Mouse (Mus musculus) liver, adult (tissue): Measurements from ENCODE around the gene Gm7945.
"Not testable (repeated sequence)": the region's sequence is repeated elsewhere in the genome, so short reads cannot be mapped to it uniquely, and the experiment has no call there.

Experiments used
- GATA4 ChIP-seq: IDR thresholded peaks from 2 replicates; pipeline ENCODE4 v1.6.1; 2014; ENCODE audit warnings: mild to moderate bottlenecking, low read length; ENCODE audit not compliant: insufficient replicate concordance

Gm7945 gene

DNA sequence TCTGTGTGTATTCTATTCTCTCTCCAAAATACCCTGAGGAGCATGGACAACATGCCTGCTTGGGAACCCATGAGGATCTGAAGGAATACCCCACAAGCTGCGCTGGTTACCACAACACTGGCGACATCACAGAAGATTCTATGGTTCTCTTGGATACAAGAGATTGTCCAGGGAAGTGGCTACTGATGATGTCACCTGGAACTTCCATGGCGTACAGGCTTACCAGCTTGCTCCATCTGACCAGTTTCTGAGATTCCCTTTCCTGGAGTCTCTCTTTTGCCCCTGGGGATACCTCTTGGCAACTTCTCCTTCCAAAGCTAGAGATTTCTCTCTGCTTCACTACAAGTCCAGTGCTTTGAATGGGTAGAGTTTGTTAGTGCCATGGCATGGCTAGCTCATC lies at the start of gene Gm7945:
Gm7945 (minus strand) TSS at position 101 of the 400 bp plus-strand sequence.
- TF ChIP-seq GATA4 = not testable (repeated sequence)

DNA sequence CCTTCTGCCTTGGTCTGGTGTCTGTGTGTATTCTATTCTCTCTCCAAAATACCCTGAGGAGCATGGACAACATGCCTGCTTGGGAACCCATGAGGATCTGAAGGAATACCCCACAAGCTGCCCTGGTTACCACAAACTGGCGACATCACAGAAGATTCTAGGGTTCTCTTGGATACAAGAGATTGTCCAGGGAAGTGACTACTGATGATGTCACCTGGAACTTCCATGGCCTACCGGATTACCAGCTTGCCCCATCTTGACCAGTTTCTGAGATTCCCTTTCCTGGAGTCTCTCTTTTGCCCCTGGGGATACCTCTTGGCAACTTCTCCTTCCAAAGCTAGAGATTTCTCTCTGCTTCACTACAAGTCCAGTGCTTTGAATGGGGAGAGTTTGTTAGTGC lies 22.0 kb upstream of the Gm7945 start, which contains the start of gene Gm6482:
Gm6482 (minus strand) TSS at position 101 of the 400 bp plus-strand sequence.
- not testable (repeated sequence) for TF ChIP-seq GATA4

DNA sequence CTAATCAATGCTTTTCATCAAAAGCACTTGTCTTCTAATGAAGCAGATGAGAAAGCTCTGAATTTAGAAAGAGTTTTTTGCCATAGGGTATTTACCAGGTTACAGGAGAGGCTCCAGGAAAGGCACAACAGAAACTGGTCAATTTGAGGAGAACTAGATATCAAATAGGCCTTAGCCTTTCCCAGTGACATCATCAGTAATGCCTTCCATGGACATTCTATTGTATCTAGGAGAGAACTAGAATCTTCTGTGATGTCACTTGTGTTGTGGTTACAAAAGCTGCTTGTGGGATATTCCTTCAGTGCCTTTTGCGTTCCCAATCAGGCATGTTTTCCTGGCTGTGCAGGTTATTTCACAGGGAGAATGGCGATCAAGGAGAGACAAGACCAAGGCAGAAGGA lies 37.9 kb downstream of the Gm7945 start, which contains the start of gene Gm5798:
Gm5798 (plus strand) TSS at position 301 of the 400 bp plus-strand sequence.
- not testable (repeated sequence) for TF ChIP-seq GATA4
